Mouse (Mus musculus) layer of hippocampus, adult 2 months (tissue): ENCODE data around the gene Lifr. TPM values are rescaled to one million over a fixed set of nuclear protein-coding genes. Genes with fewer than 3 reads are reported as not detected.

Experiments
- DNase-seq, 2 experiments: peaks; one replicate each; pipeline ENCODE4 v3.0.0; 2022; ENCODE audit warnings: low spot score in 2 of 2
- H3K27ac ChIP-seq: fragments of 200-600 bp; 2 replicates; pipeline ENCODE4 v1.8.1; 2022
- H3K4me3 ChIP-seq: fragments of 200-600 bp; 2 replicates; pipeline ENCODE4 v1.8.1; 2022; ENCODE audit warnings: mild to moderate bottlenecking
- CTCF ChIP-seq: fragments of 200-600 bp; conservative IDR thresholded peaks from 2 replicates; pipeline ENCODE4 v1.8.1; 2022; ENCODE audit warnings: antibody characterized with exemption, mild to moderate bottlenecking, moderate library complexity
- long read RNA-seq, 2 experiments: library from polyadenylated mRNA; stranded (forward); transcript quantifications; one replicate each; pipeline ENCODE4 v2.0.0; 2021; ENCODE audit warnings: borderline mapping rate in 2 of 2
- total RNA-seq, 2 experiments: library from RNA; stranded (reverse); gene quantifications; 2 replicates each; pipeline ENCODE4 v1.2.3; 2021

Gene Lifr
- 10 to 100 TPM; 51.3 to 52.9 TPM for total RNA-seq
- long read RNA-seq, experiment 1, partial matches to known transcripts, result 1 of 7 reads
- long read RNA-seq, experiment 1, other reads (novel, unspliced or antisense), result 6 of 7 reads
- long read RNA-seq, experiment 2, full-length matches to known transcripts, result 1 of 10 reads
- long read RNA-seq, experiment 2, partial matches to known transcripts, result 1 of 10 reads
- long read RNA-seq, experiment 2, other reads (novel, unspliced or antisense), result 8 of 10 reads

- DNase-seq, result no peak
- no peak for TF ChIP-seq CTCF
- Histone ChIP-seq H3K4me3 (no peak within 1 kb of the TSS), H3K27ac (no peak within 1 kb of the TSS)
These were observed at the start of gene Lifr for GRCm38 (mm10) chr15:7090211-7090765. Lifr (plus strand) TSS chr15:7090614.

- H3K27ac ChIP-seq, result no peak overlapping the region
- DNase-seq, result no peak
- H3K4me3 ChIP-seq, result no peak overlapping the region
- TF ChIP-seq CTCF, result no peak
These were observed 46.2 kb upstream of the Lifr start for GRCm38 (mm10) chr15:7044081-7044749.

- H3K4me3 ChIP-seq, result no peak overlapping the region
- no peak for TF ChIP-seq CTCF
- DNase-seq, result no peak
- H3K27ac ChIP-seq, result no peak overlapping the region
These were observed 45.4 kb upstream of the Lifr start for GRCm38 (mm10) chr15:7045056-7045455.

- Histone ChIP-seq H3K27ac (no peak overlapping the region), H3K4me3 (no peak overlapping the region)
- DNase-seq, result peak; percentile 19 to 27
- no peak for TF ChIP-seq CTCF
These were observed 42.5 kb upstream of the Lifr start for GRCm38 (mm10) chr15:7047931-7048330.

- no peak overlapping the region for H3K27ac ChIP-seq
- no peak overlapping the region for H3K4me3 ChIP-seq
- no peak for DNase-seq
- TF ChIP-seq CTCF, result no peak
These were observed 41.5 kb upstream of the Lifr start for GRCm38 (mm10) chr15:7048916-7049315.

- no peak for DNase-seq
- H3K27ac ChIP-seq, result no peak overlapping the region
- no peak for TF ChIP-seq CTCF
- H3K4me3 ChIP-seq, result no peak overlapping the region
These were observed 38.7 kb upstream of the Lifr start for GRCm38 (mm10) chr15:7051666-7052065.

GRCm38 (mm10) chr15:7052117-7052516, 38.3 kb upstream of the Lifr start:
- no peak overlapping the region for H3K27ac ChIP-seq
- no peak for DNase-seq
- H3K4me3 ChIP-seq, result no peak overlapping the region
- no peak for TF ChIP-seq CTCF

GRCm38 (mm10) chr15:7056851-7057250, 33.6 kb upstream of the Lifr start:
- no peak for DNase-seq
- no peak overlapping the region for H3K27ac ChIP-seq
- no peak for TF ChIP-seq CTCF
- no peak overlapping the region for H3K4me3 ChIP-seq

GRCm38 (mm10) chr15:7060522-7060921, 29.9 kb upstream of the Lifr start:
- TF ChIP-seq CTCF, result no peak

GRCm38 (mm10) chr15:7061995-7062697, 28.3 kb upstream of the Lifr start:
- Histone ChIP-seq H3K4me3 (no peak overlapping the region), H3K27ac (no peak overlapping the region)
- no peak for TF ChIP-seq CTCF
- DNase-seq, result no peak

More at GRCm38 (mm10) chr15:7060522-7060921, 29.9 kb upstream of the Lifr start:
- no peak overlapping the region for H3K4me3 ChIP-seq
- DNase-seq, result no peak
- H3K27ac ChIP-seq, result no peak overlapping the region

GRCm38 (mm10) chr15:7062698-7063009, 27.8 kb upstream of the Lifr start:
- no peak for DNase-seq
- TF ChIP-seq CTCF, result 0 out of 2 replicates have a peak, but pooled peaks have one; percentile 10
- Histone ChIP-seq H3K4me3 (no peak overlapping the region), H3K27ac (no peak overlapping the region)

- DNase-seq, result no peak
- no peak overlapping the region for H3K27ac ChIP-seq
- no peak overlapping the region for H3K4me3 ChIP-seq
- no peak for TF ChIP-seq CTCF
These were observed 26.7 kb upstream of the Lifr start for GRCm38 (mm10) chr15:7063521-7064240.
